Mouse (Mus musculus) bone marrow macrophage, adult 2 months (primary cell): ENCODE measurements around the gene Chit1.

Experiments used
- CTCF ChIP-seq: IDR thresholded peaks from 2 replicates; pipeline ENCODE4 v1.5.1; 2012; ENCODE audit warnings: low read depth, mild to moderate bottlenecking, low read length, moderate library complexity
- POLR2A ChIP-seq: IDR thresholded peaks from 2 replicates; pipeline ENCODE4 v1.6.1; 2012; ENCODE audit warnings: mild to moderate bottlenecking, low read depth, low read length, borderline replicate concordance

DNA sequence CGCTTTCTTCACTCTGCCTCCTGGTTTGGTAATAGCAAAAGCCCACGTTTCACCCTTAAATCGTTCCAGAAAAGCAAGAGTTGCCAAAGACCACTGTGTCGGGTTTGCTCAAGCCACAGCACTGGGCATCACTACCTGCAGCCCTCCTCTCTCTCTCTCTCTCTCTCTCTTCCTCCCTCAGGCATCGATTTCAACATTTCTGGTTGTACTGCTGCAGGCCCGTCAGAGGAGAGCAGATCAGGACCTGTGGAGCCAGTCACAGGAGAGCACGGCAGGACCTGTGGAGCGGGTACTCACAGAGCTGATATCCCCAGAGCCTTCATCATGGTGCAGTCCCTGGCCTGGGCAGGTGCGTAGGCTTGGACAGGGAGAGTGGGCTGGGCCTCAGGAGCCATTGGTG lies 27.4 kb downstream of the Chit1 start:
- TF ChIP-seq POLR2A (no peak), CTCF (no peak)
